Mouse (Mus musculus) ES-E14 (cell line): Measurements from ENCODE around the gene Zfp422. TPM values are rescaled to one million over a fixed set of nuclear protein-coding genes. Genes with fewer than 3 reads are reported as not detected.

ENCODE experiments used
- DNase-seq: peaks from one replicate; pipeline ENCODE4 v3.0.0-alpha.2; 2013; ENCODE audit warnings: low read depth, low spot score
- H3K27ac ChIP-seq: 2 replicates; pipeline ENCODE4 v1.5.1; 2012; ENCODE audit warnings: low read depth, mild to moderate bottlenecking, low read length, moderate library complexity, mixed read lengths; ENCODE audit not compliant: poor library complexity, insufficient read depth, severe bottlenecking
- H3K36me3 ChIP-seq: 2 replicates; pipeline ENCODE4 v1.6.1; 2012; ENCODE audit warnings: mild to moderate bottlenecking, low read length, moderate library complexity, mixed read lengths; ENCODE audit not compliant: control insufficient read depth, poor library complexity, insufficient read depth, severe bottlenecking
- H3K4me1 ChIP-seq, 2 experiments: fragments of 150-350 bp in 1 of 2; sonication (generic) in 1 of 2; 2 replicates each; pipeline ENCODE4 v1.6.1; 2012; ENCODE audit warnings: low read length in 2 of 2, mild to moderate bottlenecking in 1 of 2, mixed read lengths in 1 of 2; ENCODE audit not compliant: control insufficient read depth in 2 of 2, insufficient read depth in 2 of 2, poor library complexity in 1 of 2
- H3K4me3 ChIP-seq, 2 experiments: fragments of 150-350 bp in 1 of 2; sonication (generic) in 1 of 2; 2 replicates each; pipeline ENCODE4 v1.5.1; 2012; ENCODE audit warnings: low read length in 2 of 2, low read depth in 1 of 2, mild to moderate bottlenecking in 1 of 2, mixed read lengths in 1 of 2; ENCODE audit not compliant: insufficient read depth in 1 of 2, poor library complexity in 1 of 2, severe bottlenecking in 1 of 2
- H3K9ac ChIP-seq: 2 replicates; pipeline ENCODE4 v1.6.1; 2012; ENCODE audit warnings: low read depth, mild to moderate bottlenecking, low read length, mixed read lengths; ENCODE audit not compliant: poor library complexity, insufficient read depth, severe bottlenecking
- H3K9me3 ChIP-seq: fragments of 150-350 bp; sonication (generic); 2 replicates; pipeline ENCODE4 v1.6.1; 2012; ENCODE audit warnings: low read depth, mild to moderate bottlenecking, low read length; ENCODE audit not compliant: control insufficient read depth, insufficient read depth
- CHD2 ChIP-seq: IDR thresholded peaks from 2 replicates; pipeline ENCODE4 v1.6.1; 2014; ENCODE audit warnings: mild to moderate bottlenecking, low read depth, low read length, inconsistent platforms
- HCFC1 ChIP-seq: IDR thresholded peaks from 2 replicates; pipeline ENCODE4 v1.6.1; 2012; ENCODE audit warnings: low read length, inconsistent platforms, borderline replicate concordance; ENCODE audit not compliant: insufficient read depth
- MAFK ChIP-seq: IDR thresholded peaks from 2 replicates; pipeline ENCODE4 v1.6.1; 2014; ENCODE audit warnings: mild to moderate bottlenecking, low read depth, low read length, inconsistent platforms; ENCODE audit not compliant: insufficient read depth
- ZC3H11A ChIP-seq: IDR thresholded peaks from 2 replicates; pipeline ENCODE4 v1.6.1; 2012; ENCODE audit warnings: low read depth, mild to moderate bottlenecking, inconsistent platforms, low read length, borderline replicate concordance
- ZNF384 ChIP-seq: IDR thresholded peaks from 2 replicates; pipeline ENCODE4 v1.6.1; 2012; ENCODE audit warnings: low read depth, low read length, inconsistent platforms
- in situ Hi-C, 2 experiments: fragments of 600-800 bp; cut with MboI; formaldehyde crosslinking; loops; one replicate each; pipeline ENCODE4 v1.15.1; 2025; ENCODE audit warnings: low sequenced_read_pairs in 2 of 2, inconsistent platforms in 1 of 2; ENCODE audit not compliant: unreplicated experiment in 2 of 2
- total RNA-seq: library from RNA; depleted of rRNA; stranded (reverse); fragments of 300-350 nt; gene quantifications from 2 replicates; pipeline ENCODE4 v1.2.3, GENCODE M21; 2012

Zfp422 gene
- total RNA-seq, 1 experiment: 7.0 TPM

DNA sequence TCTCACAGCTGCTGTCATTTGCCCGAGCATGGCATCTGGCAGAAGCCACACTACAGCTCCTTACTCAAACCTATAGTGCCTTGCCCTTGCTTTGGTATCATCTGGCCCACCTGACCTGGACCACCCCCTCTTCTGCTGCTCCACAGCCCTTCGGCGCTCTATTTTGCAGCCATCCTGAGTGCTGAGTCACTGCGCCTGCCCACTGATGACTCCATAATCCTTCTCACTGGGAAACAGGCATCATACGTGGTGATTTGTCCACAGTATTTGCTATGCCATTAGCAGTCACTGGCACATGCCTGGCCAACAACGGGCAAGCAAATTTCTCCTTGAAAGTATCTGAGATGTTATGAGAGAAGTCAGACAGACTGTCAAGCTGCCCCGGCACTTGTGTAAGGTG lies 21.0 kb upstream of the Zfp422 start:
- no peak for DNase-seq
- no peak overlapping the region for H3K4me3 ChIP-seq
- no peak overlapping the region for H3K27ac ChIP-seq
- no peak for TF ChIP-seq HCFC1
- TF ChIP-seq ZC3H11A: no peak
- no peak for TF ChIP-seq MAFK
- TF ChIP-seq ZNF384: no peak
- no peak for TF ChIP-seq CHD2
- no peaks in the 10 kb centered on the region for H3K36me3 ChIP-seq
- H3K4me1 ChIP-seq: no peaks in the 10 kb centered on the region
- in situ Hi-C loops: loop anchor here in 1 of 2 experiments (5.0 kb wide), 1 partner anchor 47 kb away; no protein-coding TSS in a partner anchor
- H3K9me3 ChIP-seq: no peaks in the 10 kb centered on the region
- H3K9ac ChIP-seq: no peak overlapping the region

DNA sequence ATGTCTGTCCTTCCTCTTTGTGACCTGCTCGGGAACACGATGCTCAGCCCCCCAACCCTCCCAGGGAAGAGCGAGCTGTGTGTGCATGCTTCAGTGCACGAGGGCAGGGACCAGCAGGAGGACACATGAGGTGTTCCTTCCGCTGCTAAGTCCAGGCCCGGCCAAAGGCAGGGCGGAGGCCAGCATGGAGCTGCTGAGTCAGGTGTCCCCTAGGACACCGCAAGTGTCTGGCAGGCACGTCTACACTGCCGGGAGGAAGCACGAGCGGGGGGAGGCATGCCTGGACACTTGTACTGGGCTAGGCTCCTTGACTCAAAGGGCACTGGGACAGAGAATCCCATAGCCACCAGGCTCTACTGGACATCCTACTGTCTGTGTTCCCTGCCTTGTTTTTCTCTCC lies 19.0 kb upstream of the Zfp422 start:
- no peaks in the 10 kb centered on the region for H3K36me3 ChIP-seq
- no peak overlapping the region for H3K4me3 ChIP-seq
- TF ChIP-seq ZNF384 (no peak), CHD2 (no peak), ZC3H11A (no peak), HCFC1 (no peak), MAFK (no peak)
- no peak overlapping the region for H3K9ac ChIP-seq
- in situ Hi-C loops: no loop called here
- peaks cover 0 to 2% of the 10 kb centered on the region in 2 experiments; a peak in 1 of 4 replicates for H3K4me1 ChIP-seq
- no peaks in the 10 kb centered on the region for H3K9me3 ChIP-seq
- no peak for DNase-seq
- H3K27ac ChIP-seq: no peak overlapping the region

DNA sequence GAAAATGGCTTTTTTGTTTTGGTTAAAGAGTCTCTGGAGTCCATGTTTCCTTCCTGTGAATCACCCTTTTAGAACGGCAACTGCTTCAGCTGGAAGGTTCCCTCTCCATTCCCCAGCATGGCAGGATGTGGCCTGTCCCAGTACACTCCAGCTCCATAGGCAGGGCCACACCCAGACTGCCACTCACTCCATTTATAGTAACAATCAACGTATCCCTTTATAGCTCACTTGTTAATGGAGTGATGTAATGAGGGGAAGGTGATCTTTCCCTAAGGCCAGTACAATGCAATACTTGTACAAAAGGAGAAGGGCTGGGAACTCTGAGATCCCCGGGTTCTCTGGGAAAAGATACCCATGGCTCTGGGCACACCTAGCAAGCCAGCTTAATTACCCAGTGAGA lies 15.5 kb upstream of the Zfp422 start:
- no peak for TF ChIP-seq MAFK
- no peak for TF ChIP-seq CHD2
- no peak for TF ChIP-seq ZC3H11A
- TF ChIP-seq ZNF384: no peak
- no peak for TF ChIP-seq HCFC1
- in situ Hi-C loops: no loop called here
- Histone ChIP-seq H3K4me1 (peaks cover 2 to 3% of the 10 kb centered on the region in 2 experiments; a peak in 2 of 4 replicates), H3K27ac (no peak overlapping the region), H3K4me3 (no peak overlapping the region), H3K9me3 (no peaks in the 10 kb centered on the region), H3K36me3 (no peaks in the 10 kb centered on the region), H3K9ac (no peak overlapping the region)
- no peak for DNase-seq

DNA sequence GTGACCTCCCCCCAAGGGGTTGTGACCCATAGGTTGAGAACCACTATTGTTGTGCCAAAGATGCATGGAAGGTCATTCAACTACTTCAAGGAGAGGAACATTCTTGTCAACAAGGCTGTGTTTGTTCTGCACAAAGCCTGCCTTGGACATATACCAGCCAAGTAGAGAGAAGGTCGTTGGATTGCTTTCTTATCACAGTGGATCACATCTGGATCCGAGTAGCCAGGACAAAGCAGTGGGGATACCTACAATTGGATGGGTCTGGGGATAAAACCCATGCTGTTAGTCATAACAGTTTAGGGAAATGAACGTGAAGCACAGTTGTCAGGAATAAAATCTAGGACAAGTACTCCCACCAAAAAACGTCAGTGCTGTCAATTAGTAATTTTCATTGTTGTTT lies 15.1 kb upstream of the Zfp422 start:
- Histone ChIP-seq H3K9ac (no peak overlapping the region), H3K4me1 (peaks cover 2 to 3% of the 10 kb centered on the region in 2 experiments; a peak in 2 of 4 replicates), H3K9me3 (no peaks in the 10 kb centered on the region), H3K27ac (no peak overlapping the region), H3K4me3 (no peak overlapping the region), H3K36me3 (no peaks in the 10 kb centered on the region)
- in situ Hi-C loops: no loop called here
- TF ChIP-seq ZNF384 (no peak), MAFK (no peak), HCFC1 (no peak), CHD2 (no peak), ZC3H11A (no peak)
- DNase-seq: no peak

DNA sequence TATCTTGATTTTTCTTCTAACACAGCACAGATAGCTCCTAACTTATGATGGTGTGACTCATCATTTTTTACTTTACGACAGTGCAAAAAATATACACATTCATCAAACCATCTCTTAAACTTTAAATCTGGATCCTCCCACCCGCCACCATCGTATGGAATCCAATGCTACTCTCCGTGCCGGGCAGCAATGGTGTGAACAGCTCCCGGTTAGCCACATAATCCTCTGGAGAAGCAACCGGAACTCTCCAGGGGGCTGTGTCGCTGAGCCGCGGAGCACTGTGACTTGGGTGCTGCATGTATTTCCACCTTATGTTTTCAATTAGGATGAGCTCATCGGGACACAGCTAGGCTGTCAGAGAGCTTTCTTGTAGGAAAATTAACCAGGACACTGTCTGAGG lies 14.1 kb upstream of the Zfp422 start:
- TF ChIP-seq HCFC1 (no peak), MAFK (no peak), ZNF384 (no peak), ZC3H11A (no peak), CHD2 (no peak)
- DNase-seq: no peak
- Histone ChIP-seq H3K4me1 (peaks cover 2 to 3% of the 10 kb centered on the region in 2 experiments; a peak in 2 of 4 replicates), H3K36me3 (no peaks in the 10 kb centered on the region), H3K9me3 (no peaks in the 10 kb centered on the region), H3K27ac (no peak overlapping the region), H3K9ac (no peak overlapping the region), H3K4me3 (no peak overlapping the region)
- in situ Hi-C loops: no loop called here
